Mouse (Mus musculus): ENCODE measurements around the gene Efnb3. TPM values are rescaled to one million over a fixed set of nuclear protein-coding genes. Genes with fewer than 3 reads are reported as not detected.

Efnb3 gene
- polyA plus RNA-seq, 1 experiment: 0.66 TPM

- TF ChIP-seq GATA1 (IDR thresholded peaks at IDR 0.05; ENCODE audit: low read length): no peak
These were observed 16.4 kb downstream of the Efnb3 start for GRCm38 (mm10) chr11:69543598-69543997.

DNA sequence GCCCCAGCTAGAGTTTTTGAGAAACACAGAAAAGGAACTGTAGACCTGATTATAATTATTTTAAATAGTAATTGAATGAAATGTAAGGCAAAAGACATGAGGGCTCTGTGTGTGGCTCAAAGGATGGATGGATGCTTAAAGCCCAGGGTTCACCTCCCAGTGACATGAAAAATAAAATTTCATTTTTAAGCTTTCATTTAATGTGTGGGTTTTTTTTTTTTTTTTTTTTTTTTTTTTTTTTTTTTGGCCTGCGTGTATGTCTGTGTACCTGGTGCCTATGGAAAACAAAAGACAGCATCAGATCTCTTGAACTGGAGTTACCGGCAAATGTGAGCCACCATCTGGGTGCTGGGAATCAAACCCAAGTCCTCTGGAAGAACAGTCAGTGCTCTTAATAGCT, 19.3 kb downstream of the Efnb3 start:
- TF ChIP-seq GATA1 (IDR thresholded peaks at IDR 0.05; ENCODE audit: low read length): no peak

DNA sequence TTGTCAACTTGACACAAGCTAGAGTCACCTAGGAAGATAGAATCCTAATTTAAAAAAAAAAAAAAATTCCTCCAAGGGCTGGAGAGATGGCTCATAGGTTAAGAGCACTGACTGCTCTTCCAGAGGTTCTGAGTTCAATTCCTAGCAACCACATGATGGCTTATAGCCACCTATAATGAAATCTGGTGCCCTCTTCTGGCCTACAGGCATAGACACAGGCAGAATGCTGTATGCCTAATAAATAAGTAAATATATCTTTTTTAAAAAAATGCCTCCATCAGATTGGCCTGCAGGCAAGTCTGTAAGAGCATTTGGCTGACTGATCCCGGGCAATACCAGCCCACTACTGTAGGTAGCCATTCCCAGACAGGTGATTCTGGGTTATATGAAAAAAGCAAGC, 25.0 kb downstream of the Efnb3 start:
- no peak for TF ChIP-seq GATA1 (IDR thresholded peaks at IDR 0.05; ENCODE audit: low read length)

DNA sequence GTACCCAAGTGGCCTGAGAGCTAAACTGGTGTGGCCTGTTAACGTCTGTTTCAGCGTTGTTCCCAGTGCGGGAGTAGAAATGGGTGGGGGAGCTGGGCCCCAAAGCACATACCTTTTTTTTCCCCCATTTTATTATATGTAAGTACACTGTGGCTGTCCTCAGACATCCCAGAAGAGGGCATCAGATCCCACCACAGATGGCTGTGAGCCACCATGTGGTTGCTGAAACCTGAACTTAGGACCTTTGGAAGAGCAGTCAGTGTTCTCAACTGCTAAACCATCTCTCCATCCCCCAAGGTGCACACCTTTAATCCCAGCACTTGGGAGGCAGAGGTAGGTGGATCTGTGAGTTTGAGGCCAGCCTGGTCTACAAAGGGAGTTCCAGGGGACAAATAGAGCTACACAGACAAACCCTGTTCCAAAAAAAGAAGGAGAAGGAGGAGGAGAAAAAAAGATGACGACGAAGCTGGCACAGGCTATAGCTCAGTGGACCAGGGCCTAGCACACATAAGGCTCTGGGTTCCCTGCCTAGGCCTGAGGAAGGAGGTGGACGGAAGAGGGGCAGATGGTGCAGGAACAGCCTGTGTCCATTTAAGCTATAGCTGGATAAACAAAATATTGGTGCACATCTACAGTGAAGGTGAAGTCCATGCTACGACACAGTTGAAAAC, 27.4 kb downstream of the Efnb3 start:
- TF ChIP-seq GATA1 (IDR thresholded peaks at IDR 0.05; ENCODE audit: low read length): no peak

- no peak for TF ChIP-seq GATA1 (IDR thresholded peaks at IDR 0.05; ENCODE audit: low read length)
These were observed 32.0 kb downstream of the Efnb3 start for GRCm38 (mm10) chr11:69528031-69528390.

DNA sequence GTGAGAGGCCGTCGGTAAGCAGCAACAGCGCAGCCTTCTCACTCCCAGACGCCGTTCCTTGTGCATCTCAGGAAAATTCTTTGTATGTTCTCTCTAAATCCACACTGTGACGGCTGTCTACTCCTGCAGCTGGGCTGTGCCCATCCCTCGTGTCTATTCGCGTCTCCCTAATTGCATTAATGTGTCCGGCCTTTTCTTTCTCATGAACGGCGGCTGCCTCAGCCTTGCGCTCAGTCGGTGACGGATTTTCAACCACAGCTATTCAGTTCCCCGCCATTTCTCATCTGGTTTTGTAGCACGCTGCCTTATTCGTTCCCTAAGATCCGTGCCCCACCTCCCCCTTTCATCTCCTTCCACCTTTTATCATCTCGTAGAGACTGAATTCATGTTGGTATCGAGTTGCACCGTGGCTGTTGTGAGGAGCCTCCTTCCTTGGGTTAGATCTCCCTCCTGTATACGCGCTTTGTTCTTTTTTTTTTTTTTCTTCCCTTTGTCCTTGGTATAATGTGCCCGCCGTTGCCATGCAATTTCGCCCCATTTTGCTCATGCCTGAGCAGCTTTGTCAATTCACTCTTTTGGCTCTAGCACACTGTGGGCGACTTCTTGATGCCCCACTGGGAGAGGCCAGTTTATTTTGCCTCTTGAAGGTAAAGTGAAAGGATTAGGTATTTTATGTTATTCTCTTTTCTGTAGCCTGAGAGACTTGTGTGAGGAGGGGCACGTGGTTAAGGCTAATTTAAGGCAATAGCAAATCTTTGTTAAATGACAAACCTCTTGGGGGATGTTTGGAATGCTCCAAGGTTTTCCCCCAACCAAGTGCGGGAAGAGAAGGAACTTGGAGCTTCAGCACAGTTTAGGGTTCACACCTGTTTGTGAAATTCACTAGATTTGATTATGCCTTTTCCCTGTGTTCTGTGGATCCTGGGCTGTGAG, 32.6 kb downstream of the Efnb3 start:
- TF ChIP-seq GATA1 (IDR thresholded peaks at IDR 0.05; ENCODE audit: low read length): no peak

GRCm38 (mm10) chr11:69526631-69527030, 33.4 kb downstream of the Efnb3 start:
- no peak for TF ChIP-seq GATA1 (IDR thresholded peaks at IDR 0.05; ENCODE audit: low read length)

- no peak for TF ChIP-seq GATA1 (IDR thresholded peaks at IDR 0.05; ENCODE audit: low read length)
These were observed 34.3 kb downstream of the Efnb3 start for GRCm38 (mm10) chr11:69525661-69526060.

DNA sequence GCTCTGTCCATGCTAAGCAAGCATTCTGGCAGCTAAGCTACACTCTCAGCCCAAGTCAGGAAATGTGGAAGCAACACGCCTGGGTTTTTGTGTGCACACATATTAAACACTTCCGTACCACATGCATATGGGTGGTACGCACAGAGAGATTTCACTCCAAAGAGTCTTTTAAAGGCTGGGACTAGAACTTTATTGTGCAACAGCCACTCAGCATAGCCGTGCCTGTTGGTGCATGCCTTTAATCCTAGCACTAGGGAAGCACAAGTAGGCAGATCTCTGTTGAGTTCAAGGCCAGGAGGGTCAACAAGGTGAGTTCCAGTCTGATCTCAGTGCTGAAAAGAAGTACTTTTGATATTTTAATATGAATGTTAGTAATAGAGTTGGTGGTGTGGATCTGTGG, 36.4 kb downstream of the Efnb3 start:
- TF ChIP-seq GATA1 (IDR thresholded peaks at IDR 0.05; ENCODE audit: low read length): no peak

DNA sequence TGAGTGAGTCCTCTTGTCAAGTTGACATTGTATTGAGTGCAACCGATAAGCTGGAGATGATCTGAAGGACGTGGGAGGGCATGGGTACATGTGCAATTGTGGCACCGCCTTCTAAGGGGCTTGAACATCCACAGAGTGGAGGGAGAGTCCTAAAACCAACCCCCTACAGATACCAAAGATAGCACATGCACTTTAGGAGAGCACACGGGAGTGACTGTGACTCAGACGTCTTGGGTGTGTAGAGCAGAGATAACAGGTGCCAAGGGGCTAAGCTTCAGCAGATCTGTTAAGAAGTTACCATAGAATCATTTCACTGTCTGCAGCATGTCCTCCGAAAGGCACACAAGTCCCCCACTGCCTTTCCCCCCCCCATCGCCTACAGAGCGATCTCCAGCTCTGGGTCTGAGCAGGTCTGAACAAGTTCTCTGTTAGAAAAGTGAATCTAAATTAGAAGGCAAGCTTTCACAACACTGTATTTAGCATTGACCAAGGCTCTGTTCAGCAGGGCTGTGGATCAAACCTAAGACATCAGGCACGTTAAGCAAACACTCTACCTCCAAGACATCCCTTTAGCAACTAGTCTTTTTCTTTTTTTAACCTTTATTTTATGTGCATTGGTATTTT, 38.4 kb downstream of the Efnb3 start:
- TF ChIP-seq GATA1 (IDR thresholded peaks at IDR 0.05; ENCODE audit: low read length): peak; percentile 52

GRCm38 (mm10) chr11:69519976-69520375, 40.0 kb downstream of the Efnb3 start:
- TF ChIP-seq GATA1 (IDR thresholded peaks at IDR 0.05; ENCODE audit: low read length): no peak

DNA sequence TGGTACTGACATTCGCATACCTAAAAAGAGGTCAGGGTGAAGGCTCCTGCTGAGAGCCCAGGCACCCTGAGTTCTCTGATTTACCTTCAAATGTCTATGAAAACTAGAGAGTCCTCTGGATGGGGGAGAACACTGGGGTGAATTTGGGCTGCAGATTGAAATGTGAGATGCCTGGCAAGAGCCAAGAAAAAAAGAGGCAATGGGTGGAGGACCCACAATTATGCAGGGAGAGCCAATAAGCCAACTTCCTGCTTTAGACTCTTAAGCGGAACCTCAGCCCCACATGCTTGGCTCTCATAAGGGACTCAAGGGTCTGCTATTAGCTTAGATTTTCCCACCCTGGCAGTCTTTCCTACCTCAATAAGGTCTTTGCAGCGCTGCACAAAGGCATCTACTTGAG, 43.3 kb downstream of the Efnb3 start:
- TF ChIP-seq GATA1 (IDR thresholded peaks at IDR 0.05; ENCODE audit: low read length): no peak

- no peak for TF ChIP-seq GATA1 (IDR thresholded peaks at IDR 0.05; ENCODE audit: low read length)
These were observed 43.8 kb downstream of the Efnb3 start for GRCm38 (mm10) chr11:69516151-69516640.

GRCm38 (mm10) chr11:69513840-69514239, 46.2 kb downstream of the Efnb3 start:
- no peak for TF ChIP-seq GATA1 (IDR thresholded peaks at IDR 0.05; ENCODE audit: low read length)

DNA sequence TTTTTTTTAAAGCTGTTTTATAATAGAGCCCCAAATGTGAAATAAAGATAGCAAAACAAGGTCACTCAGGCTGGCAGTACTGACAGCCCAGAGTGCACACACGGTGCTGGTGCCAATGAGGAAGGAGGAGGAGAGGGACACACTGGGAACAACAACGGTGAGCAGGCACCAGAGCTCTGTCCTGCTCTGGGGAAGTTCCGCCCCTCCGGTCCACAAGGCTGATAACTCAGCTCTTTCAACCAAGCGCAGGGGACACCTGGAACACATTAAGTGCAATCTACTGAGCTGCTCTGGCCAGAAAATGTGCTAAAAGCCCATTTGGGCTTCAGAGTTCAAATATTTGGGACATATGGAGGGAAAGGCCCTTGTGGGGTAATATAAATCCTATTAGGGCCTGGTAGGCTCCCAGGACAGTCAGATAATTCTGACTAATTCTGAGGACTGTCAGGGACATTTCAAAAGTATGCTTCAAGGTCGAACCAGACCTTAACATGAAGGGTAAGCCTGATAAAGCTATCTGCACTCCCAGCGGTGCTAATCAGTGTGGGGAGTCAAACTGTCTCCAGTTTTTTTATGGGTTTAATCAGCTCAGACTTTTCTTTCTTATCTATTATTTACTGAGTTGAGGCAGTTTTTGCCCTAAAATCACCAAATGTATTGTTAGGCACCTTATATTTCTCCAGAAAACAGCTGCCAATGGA, 49.1 kb downstream of the Efnb3 start:
- peak; percentile 92 for TF ChIP-seq GATA1 (IDR thresholded peaks at IDR 0.05; ENCODE audit: low read length)

Other genes with a start within 250 kb of the Efnb3 start
- gene Cntrob, start 236.4 kb downstream of the Efnb3 start, polyA plus RNA-seq (2012): 39.6 and 50.3 TPM in 2 replicates
- 4.2 and 6.8 TPM in 2 replicates for gene Trappc1, start 236.2 kb downstream of the Efnb3 start, polyA plus RNA-seq (2012)
- gene Kcnab3, start 233.9 kb downstream of the Efnb3 start, polyA plus RNA-seq (2012): 2.1 and 2.7 TPM in 2 replicates
- not detected in 2 replicates for gene Rnf227, start 219.7 kb downstream of the Efnb3 start, polyA plus RNA-seq (2012)
- 279 and 331 TPM in 2 replicates for gene Chd3, start 190.8 kb downstream of the Efnb3 start, polyA plus RNA-seq (2012)
- 126 and 142 TPM in 2 replicates for gene Naa38, start 164.7 kb downstream of the Efnb3 start, polyA plus RNA-seq (2012)
- 7.4 and 7.5 TPM in 2 replicates for gene Cyb5d1, start 164.6 kb downstream of the Efnb3 start, polyA plus RNA-seq (2012)
- 2.3 and 3.6 TPM in 2 replicates for gene Tmem88, start 162.0 kb downstream of the Efnb3 start, polyA plus RNA-seq (2012)
- gene Kdm6b, start 146.5 kb downstream of the Efnb3 start, polyA plus RNA-seq (2012): 59.3 and 72.1 TPM in 2 replicates
- gene Dnah2, start 11.1 kb downstream of the Efnb3 start, polyA plus RNA-seq (2012): 0.01 and 0.02 TPM in 2 replicates
- 11.0 and 23.0 TPM in 2 replicates for gene Wrap53, start 20.1 kb upstream of the Efnb3 start, polyA plus RNA-seq (2012)
- gene Trp53, start 20.2 kb upstream of the Efnb3 start, polyA plus RNA-seq (2012): 209 and 211 TPM in 2 replicates
- gene Atp1b2, start 45.7 kb upstream of the Efnb3 start, polyA plus RNA-seq (2012): 69.6 and 87.4 TPM in 2 replicates
- not detected in 2 replicates for gene Shbg, start 57.7 kb upstream of the Efnb3 start, polyA plus RNA-seq (2012)
- gene Sat2, start 61.8 kb upstream of the Efnb3 start, polyA plus RNA-seq (2012): not detected in 2 replicates
- gene Fxr2, start 72.8 kb upstream of the Efnb3 start, polyA plus RNA-seq (2012): 76.6 and 104 TPM in 2 replicates
- 0.30 and 0.49 TPM in 2 replicates for gene Sox15, start 95.1 kb upstream of the Efnb3 start, polyA plus RNA-seq (2012)
- gene Mpdu1, start 102.4 kb upstream of the Efnb3 start, polyA plus RNA-seq (2012): 24.4 and 30.0 TPM in 2 replicates
- 1.1 and 1.2 TPM in 2 replicates for gene Cd68, start 105.9 kb upstream of the Efnb3 start, polyA plus RNA-seq (2012)
- 326 and 403 TPM in 2 replicates for gene Eif4a1, start 112.2 kb upstream of the Efnb3 start, polyA plus RNA-seq (2012)
- 117 and 153 TPM in 2 replicates for gene Senp3, start 121.9 kb upstream of the Efnb3 start, polyA plus RNA-seq (2012)
- gene Tnfsf13, start 125.6 kb upstream of the Efnb3 start, polyA plus RNA-seq (2012): not detected in 2 replicates
- gene Tnfsf12, start 135.6 kb upstream of the Efnb3 start, polyA plus RNA-seq (2012): not detected in 2 replicates
- gene Tnfsfm13, start 135.9 kb upstream of the Efnb3 start, polyA plus RNA-seq (2012): not detected in 2 replicates
- 65.1 and 65.3 TPM in 2 replicates for gene Polr2a, start 198.4 kb upstream of the Efnb3 start, polyA plus RNA-seq (2012)
- not detected in 2 replicates for gene Slc35g3, start 201.8 kb upstream of the Efnb3 start, polyA plus RNA-seq (2012)
- gene Zbtb4, start 205.7 kb upstream of the Efnb3 start, polyA plus RNA-seq (2012): 14.5 and 15.2 TPM in 2 replicates
- 0.03 and 0.11 TPM in 2 replicates for gene Chrnb1, start 235.7 kb upstream of the Efnb3 start, polyA plus RNA-seq (2012)
- gene Fgf11, start 241.7 kb upstream of the Efnb3 start, polyA plus RNA-seq (2012): 0.39 and 0.53 TPM in 2 replicates
- not detected in 2 replicates for gene Tmem102, start 245.4 kb upstream of the Efnb3 start, polyA plus RNA-seq (2012)